Mouse (Mus musculus) 3T3-L1 (cell line): ENCODE measurements at regions not wholly inside any gene's neighbourhood (a gene's known extent, or its start where the extent isn't known, plus 50 kb on each side); places are given as distances from the start of the nearest gene placed in this dataset.

Experiments
- DNase-seq: peaks from one replicate; pipeline ENCODE4 v3.0.0-alpha.2; 2015; ENCODE audit warnings: low read depth, low spot score

DNA sequence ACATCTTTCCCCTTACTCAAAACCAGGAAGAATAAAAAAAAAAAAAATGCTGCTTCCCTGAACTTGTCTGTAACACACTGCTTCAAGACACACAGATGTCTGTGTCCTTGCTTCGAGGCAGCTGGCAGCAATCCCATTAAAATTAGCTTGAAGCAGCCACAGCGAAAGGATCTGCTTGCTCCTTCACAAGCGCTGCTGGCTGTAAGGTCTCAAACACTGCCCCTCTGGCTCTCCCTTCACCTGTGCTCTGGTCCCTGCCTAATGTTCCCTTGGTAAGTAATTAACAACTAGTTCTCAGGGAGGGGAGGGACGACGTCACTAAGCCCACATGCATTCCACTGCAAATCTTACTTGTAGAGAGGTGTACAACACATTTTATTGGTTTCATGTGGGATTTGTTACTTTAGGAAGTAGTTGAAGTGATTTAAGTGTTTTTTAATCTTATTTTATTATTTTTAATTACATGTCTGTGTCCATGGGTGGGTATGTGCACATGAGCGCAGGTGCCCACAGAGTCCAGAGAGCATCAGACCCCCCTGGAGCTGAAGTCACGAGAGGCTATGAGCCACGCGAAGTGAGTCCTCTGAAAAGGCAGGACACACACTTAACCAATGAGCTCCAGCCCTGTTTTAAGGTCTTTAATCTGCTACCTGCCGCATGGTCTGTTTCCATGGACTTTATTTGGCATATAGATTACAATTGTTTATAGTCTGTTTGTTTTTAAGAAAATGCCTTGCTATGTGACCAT, 61.1 kb upstream of the Cers6 start:
- DNase-seq: no peak

DNA sequence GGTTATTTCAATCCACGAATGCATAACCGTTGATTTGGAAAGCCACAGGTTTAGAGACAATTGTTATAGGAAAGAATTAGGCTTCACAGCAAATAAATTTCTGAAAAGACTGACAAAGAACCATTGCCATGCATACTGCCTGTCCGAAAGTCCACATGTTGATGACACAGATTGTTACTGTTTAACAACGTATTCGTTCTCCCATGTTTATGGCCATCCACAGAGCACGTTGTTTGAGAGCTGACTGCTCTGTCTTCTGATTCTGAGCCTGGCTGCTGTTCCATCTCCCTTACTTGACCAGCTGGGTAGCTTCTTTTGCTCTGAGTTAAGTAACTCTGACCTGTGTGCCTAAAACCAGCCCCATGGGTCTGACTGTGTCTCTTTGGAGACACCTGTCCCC, 57.1 kb upstream of the Cers6 start:
- DNase-seq: no peak

DNA sequence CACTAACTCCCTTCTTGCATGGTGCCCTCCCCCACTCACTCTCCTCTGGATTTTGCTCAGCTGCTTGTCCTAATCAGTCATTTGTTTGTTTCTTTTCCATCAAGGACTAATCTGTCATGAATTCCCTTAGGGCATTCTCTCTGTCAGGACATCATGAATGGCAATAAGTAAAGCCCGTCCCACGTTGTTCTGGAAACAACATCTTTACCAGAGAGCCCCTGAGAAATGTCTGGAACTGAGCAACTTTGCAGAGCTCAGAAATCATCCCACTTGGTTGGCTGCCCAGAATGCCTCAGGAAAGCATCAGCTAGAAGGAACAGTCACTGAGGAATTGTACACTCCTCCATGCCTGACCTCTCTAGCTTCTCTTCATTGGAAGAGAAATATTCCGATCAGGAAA, 55.4 kb upstream of the Cers6 start:
- DNase-seq: peak; percentile 78

DNA sequence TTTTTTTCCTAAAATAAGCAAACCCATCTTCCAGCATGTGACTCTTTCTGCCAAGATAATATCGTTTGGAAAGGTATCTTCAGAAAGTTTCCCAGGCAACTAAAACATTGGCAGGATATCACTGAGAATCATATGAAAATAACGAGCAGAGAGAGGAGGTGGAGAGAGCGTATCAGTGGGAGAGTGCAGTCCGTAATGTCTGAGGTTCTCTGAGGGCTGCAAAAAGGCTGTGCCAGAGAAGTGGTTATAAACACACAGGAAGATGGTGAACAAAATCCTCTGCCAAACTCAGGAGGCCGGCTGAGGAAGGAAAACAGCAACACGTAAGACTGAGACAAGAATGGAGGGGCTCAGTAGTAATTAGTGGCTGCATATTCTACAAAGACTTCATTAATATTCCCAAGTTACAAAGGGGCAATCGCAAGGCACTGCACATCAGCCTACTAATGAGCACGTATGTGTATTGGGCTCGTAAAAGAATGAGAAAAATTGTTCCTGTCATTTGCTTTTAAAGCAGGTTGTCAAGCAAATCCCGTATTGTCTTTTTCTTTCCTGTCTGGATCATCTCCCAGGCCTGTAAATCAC, 54.8 kb upstream of the Cers6 start:
- DNase-seq: no peak
